Mouse (Mus musculus) urinary bladder, postnatal 10 days (tissue): ENCODE data around the gene Eef2k.

Experiments
- DNase-seq: peaks from one replicate; pipeline ENCODE4 v3.0.0; 2022; ENCODE audit warnings: low spot score

The Eef2k gene

GRCm38 (mm10) chr7:120844689-120845088 is 2.1 kb downstream of the Eef2k start:
- no peak for DNase-seq

GRCm38 (mm10) chr7:120848831-120849512 is 6.3 kb downstream of the Eef2k start:
- DNase-seq: no peak

GRCm38 (mm10) chr7:120850165-120850564 is 7.5 kb downstream of the Eef2k start:
- no peak for DNase-seq

DNA sequence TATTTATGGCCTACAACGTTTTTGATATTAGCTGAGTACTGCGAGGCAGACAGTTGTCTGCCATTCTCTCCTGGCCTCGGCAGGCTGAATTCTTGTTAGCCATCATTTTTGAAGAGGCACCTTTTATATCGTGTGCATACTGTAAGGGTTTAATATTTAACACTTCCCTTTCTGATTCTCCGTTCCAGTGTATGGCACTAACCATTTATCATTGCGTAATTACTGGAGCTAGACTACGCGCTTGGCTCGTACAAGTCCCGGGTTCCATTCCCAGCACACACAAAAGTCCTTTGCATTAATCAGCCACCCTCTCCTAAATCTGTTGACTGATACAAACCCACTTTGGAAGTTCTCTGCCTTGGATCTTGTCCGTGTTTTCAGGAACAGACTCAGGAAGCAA is 17.2 kb downstream of the Eef2k start:
- no peak for DNase-seq

GRCm38 (mm10) chr7:120860799-120861487 is 18.3 kb downstream of the Eef2k start:
- DNase-seq: no peak

DNA sequence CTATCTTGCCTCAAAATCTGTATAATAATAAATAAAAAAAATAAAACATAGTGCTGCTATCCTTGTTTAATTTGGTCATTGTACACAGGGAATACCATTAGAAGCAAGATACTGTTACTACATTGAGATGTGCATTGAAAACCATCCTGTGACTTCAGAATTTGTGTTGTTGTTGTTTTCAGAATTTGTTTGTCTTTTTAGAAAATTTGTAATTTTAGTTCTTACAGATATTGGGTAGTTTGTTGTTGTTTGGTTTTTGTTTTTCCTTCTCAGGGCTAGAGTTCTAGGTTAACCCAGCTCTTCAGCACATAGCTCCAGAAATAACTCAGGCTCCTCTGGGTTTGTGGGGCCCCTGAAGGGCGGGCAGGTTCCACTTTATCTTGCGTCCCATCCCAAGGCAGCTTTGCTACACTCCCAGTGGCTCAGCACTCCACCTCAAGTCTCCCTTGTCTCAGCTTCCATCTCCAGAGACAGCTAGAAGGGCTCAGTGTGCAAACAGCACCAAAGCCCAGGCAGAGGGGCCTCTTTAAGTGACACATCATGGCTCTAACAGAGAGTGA is 18.9 kb downstream of the Eef2k start:
- DNase-seq: no peak

DNA sequence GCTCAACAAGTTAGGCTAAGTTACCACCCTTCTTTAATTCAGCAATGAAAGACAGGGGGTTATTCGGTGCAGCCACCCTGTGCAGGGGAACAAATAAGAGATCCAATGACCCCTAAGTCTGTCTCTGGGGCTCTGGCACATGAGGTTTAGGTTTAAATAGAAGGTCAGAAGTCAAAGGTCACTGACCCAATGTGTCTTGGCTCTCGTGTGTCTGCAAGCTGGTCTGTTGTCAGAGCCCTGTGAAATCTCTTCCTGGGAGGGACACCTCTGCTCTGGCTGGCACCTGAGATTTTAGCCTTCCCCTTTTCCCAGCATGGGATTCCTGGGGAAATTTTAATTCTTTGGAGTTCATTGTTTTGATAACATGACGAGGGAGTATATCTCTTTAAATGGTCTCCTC is 19.6 kb downstream of the Eef2k start:
- no peak for DNase-seq

DNA sequence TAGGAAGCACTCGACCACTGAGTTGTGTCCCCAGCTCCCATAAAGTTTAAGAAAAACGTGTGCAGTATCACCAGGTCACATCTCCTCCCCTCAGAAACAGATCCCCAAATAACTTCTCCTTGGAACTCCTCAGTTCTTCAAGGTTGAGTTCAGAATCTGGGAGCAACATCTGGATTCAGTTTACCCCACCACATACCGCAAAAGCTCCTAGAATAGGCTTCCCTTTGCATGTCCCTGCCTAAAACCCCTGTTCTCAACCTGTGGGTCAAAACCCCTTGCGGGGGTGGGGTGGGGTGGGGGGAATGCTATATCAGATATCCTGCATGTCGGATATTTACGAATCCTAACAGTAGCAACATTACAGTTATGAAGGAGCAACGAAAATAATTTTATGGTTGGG is 20.0 kb downstream of the Eef2k start:
- no peak for DNase-seq

GRCm38 (mm10) chr7:120863476-120863875 is 20.8 kb downstream of the Eef2k start:
- no peak for DNase-seq

- no peak for DNase-seq
These were observed 22.5 kb downstream of the Eef2k start for GRCm38 (mm10) chr7:120865100-120865499.

GRCm38 (mm10) chr7:120865832-120866231 is 23.2 kb downstream of the Eef2k start:
- DNase-seq: no peak

DNA sequence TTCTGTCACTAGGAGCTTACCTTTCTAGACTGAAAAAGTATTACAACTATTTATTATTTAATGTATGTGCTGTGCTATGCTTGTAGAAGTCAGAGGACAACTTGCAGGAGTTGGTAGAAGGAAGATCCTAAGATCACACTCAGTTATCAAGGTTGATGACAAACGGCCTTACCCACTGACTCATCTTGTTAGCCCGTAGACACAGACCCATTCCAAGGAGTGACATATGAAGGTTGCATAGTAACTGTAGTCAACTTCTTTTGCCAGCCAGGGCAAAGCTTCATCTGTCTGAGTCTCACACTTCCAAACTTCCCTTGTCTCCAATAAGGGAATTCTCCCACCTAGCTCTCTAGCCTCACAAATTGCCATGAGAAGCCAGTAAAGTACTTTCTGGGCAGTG is 24.1 kb downstream of the Eef2k start:
- DNase-seq: no peak

GRCm38 (mm10) chr7:120867720-120868119 is 25.1 kb downstream of the Eef2k start:
- no peak for DNase-seq

DNA sequence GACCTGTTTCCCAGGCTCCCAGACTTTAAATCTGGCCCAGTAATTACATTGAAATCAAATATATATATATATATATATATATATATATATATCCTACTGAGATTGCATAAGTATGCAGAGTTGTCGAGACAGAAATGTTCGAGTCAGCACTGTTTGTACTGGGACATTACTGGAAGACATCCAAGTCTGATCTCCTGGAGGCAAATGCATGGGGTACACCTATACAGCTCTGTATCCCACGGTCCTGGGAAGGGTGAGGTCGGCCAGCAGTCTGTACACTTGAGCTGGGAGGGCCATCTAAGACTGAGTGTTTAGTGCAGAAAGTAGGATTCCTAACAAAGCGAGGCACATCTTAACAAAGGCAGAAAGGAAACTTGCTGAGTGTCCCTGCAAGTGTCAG is 27.3 kb downstream of the Eef2k start:
- DNase-seq: no peak

GRCm38 (mm10) chr7:120870431-120871008 is 27.9 kb downstream of the Eef2k start:
- DNase-seq: no peak

GRCm38 (mm10) chr7:120873083-120873482 is 30.5 kb downstream of the Eef2k start:
- no peak for DNase-seq

DNA sequence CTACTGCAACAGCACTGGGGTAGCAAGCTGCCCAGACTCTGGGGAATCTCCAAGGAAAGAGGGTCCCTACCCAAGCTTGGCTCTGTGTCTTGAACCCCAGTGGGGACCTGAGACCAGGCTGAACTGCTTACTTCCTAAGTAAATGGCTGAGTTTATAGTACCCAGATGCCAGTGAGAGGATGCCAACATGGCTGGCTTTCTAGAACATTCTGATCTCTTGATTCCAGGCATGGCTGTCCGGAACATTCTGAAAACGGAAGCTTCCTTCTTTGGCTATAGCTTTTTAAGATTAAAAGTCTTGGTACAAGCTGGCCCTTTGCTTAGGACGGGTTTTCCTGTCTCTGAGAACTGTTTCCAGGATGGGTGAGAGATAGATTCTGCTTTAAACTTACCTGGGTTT is 31.4 kb downstream of the Eef2k start:
- DNase-seq: no peak

DNA sequence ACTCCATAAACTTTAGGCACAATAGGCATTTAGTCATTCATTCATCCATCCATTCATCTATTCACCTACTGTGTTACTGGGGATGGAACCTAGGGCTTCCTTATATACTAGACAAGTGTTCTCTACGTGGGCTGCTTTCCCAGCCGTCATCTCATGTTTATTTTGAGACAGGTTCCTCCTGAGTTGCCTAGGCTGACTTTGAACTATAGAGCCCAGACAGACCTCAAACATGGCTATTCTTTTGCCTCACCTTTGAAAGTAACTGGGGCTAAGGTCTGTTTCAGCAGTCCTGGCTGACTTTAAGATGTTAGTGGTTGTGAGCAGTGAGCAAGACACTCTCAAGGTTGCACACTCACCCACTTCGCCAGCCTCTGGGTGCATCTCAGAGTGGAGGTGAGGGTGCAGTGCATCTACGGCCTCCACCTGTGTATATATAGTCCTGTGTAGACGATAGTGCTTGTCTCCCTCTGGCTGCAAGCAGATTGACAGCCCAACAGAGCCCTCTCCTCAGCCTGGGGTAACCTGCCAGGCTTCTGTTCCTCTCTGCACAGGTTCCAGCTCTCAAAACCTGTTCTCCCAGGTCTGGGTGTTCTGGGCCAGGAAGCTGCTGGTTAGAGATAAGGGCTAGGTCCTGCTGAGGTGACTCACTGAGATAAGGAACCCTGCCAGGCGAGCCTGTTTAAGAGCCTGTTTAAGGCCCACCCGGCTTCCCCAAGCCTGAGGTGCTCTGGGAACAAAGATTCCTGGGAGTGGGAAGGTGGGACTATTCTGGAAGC is 32.3 kb downstream of the Eef2k start:
- DNase-seq: no peak

- DNase-seq: no peak
These were observed 33.1 kb downstream of the Eef2k start for GRCm38 (mm10) chr7:120875540-120876388.

DNA sequence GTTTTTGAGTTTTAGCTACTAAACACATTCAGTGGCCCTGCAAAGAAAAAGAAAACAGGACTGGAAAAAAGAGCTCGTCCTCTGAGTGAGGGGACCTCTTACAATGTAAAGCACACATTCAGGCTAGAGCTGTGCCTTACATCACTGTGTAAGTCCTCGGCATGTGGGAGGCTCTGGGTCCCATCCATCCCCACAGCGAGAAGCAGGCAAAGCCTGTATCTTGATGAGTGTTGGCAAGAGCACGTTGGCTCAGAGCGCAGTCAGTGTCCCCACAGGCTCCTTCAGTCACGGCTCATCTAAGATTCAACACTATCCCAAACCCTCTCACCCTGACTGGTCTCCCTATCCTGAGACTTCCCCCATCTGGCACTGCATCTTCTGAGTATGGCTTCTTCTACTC is 35.6 kb downstream of the Eef2k start:
- no peak for DNase-seq

GRCm38 (mm10) chr7:120879972-120880371 is 37.3 kb downstream of the Eef2k start:
- no peak for DNase-seq
